Mouse (Mus musculus) midbrain, embryonic 12.5 days (tissue): ENCODE measurements around the gene Gm20388. TPM values are rescaled to one million over a fixed set of nuclear protein-coding genes. Genes with fewer than 3 reads are reported as not detected.

Experiments
- ATAC-seq: fragments of 200-750 bp; cut with Nextera tagmentation; 2 replicates; pipeline ENCODE4 v1.8.0; 2017; ENCODE audit warnings: low read depth, moderate TSS enrichment, moderate library complexity; ENCODE audit not compliant: low FRiP score
- H3K27ac ChIP-seq: fragments of 300-500 bp; sonication (generic); replicated peaks from 2 replicates; pipeline ENCODE4 v1.5.1; 2016; ENCODE audit warnings: mild to moderate bottlenecking
- H3K27me3 ChIP-seq: fragments of 300-500 bp; sonication (generic); 2 replicates; pipeline ENCODE4 v1.6.1; 2016; ENCODE audit warnings: mild to moderate bottlenecking
- H3K36me3 ChIP-seq: fragments of 300-500 bp; sonication (generic); 2 replicates; pipeline ENCODE4 v1.6.1; 2016
- H3K4me1 ChIP-seq: fragments of 300-500 bp; sonication (generic); 2 replicates; pipeline ENCODE4 v1.6.1; 2016
- H3K4me2 ChIP-seq: fragments of 300-500 bp; sonication (generic); replicated peaks from 2 replicates; pipeline ENCODE4 v1.6.1; 2016; ENCODE audit warnings: mild to moderate bottlenecking, moderate library complexity
- H3K4me3 ChIP-seq: fragments of 300-500 bp; sonication (generic); 2 replicates; pipeline ENCODE4 v1.5.1; 2016; ENCODE audit warnings: mild to moderate bottlenecking
- H3K9ac ChIP-seq: fragments of 300-500 bp; sonication (generic); replicated peaks from 2 replicates; pipeline ENCODE4 v1.6.1; 2016; ENCODE audit warnings: mild to moderate bottlenecking, moderate library complexity
- H3K9me3 ChIP-seq: fragments of 300-500 bp; sonication (generic); 2 replicates; pipeline ENCODE4 v1.6.1; 2016; ENCODE audit warnings: mild to moderate bottlenecking
- whole genome bisulfite sequencing: fragments of 180-500 bp; shearing (Covaris S2); methylation state at CpG from one replicate; pipeline ENCODE4 v1.1.7; 2016; 5-methylcytosine and 5-hydroxymethylcytosine counted together
- polyA plus RNA-seq: library from polyadenylated mRNA; unstranded; fragments of >200 nt; fragmentation: Nextera tagmentation; extraction: Ambion mirVana; gene quantifications from 2 replicates; pipeline ENCODE4 v1.2.1, GENCODE M21; 2016

Gm20388 gene
- polyA plus RNA-seq, 1 experiment from 2014 or later: not detected

DNA sequence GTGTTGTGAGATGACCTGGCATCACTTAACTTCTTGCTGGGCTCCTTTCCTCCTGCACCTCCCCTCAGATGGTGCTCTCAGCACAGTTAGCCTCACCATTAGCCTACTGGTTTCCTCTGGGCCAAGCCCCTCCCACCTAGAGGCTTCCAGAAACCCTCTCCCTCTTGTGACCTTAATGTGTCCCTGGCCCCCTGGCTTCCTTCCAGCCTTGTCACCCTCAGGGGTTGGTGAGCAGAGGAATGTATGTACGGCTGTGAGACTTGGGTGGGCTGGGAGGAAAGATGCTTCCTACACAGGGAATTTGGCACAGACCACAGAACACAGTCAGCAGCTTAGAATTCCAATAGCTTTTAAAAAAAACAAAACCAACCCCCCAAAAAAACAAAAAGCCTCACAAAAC, 1970.2 kb downstream of the Gm20388 start:
- H3K4me2 ChIP-seq: no peak overlapping the region
- H3K4me3 ChIP-seq: no peak overlapping the region
- no peaks in the 10 kb centered on the region for H3K27me3 ChIP-seq
- no peak overlapping the region for H3K9ac ChIP-seq
- H3K4me1 ChIP-seq: peaks cover 3% of the 10 kb centered on the region; the same call in 1 of the 2 replicates
- H3K36me3 ChIP-seq: peaks cover 40% of the 10 kb centered on the region
- WGBS: 89% methylated on average over 1 of the region's 1 CpGs
- no peak for ATAC-seq
- no peak overlapping the region for H3K27ac ChIP-seq
- H3K9me3 ChIP-seq: no peaks in the 10 kb centered on the region

DNA sequence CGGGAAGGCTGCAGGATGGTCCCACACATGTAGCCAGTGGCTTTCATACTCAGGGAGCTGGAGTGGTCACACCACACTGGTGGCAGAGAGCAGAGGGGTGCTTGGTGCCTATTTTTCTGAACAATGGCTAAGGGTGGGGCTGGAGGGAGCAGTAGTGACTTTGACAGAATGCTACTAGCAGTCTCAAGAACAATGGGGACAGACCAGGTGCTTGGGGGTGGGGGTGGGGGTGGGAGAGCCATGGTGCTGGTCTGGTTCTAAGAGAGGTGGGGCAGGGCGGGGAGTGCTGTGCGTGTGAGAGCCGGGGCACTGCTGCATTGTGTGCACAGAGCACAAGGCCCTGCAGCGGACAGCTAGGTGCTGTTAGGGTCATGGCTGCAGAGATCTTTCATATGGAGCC, 1971.3 kb downstream of the Gm20388 start:
- Histone ChIP-seq H3K4me3 (no peak overlapping the region), H3K4me2 (no peak overlapping the region), H3K9me3 (no peaks in the 10 kb centered on the region), H3K27me3 (no peaks in the 10 kb centered on the region), H3K4me1 (peaks cover 3% of the 10 kb centered on the region; the same call in 1 of the 2 replicates), H3K9ac (no peak overlapping the region), H3K27ac (no peak overlapping the region), H3K36me3 (peaks cover 51% of the 10 kb centered on the region)
- no peak for ATAC-seq
- WGBS: 87% methylated on average over 5 of the region's 5 CpGs

DNA sequence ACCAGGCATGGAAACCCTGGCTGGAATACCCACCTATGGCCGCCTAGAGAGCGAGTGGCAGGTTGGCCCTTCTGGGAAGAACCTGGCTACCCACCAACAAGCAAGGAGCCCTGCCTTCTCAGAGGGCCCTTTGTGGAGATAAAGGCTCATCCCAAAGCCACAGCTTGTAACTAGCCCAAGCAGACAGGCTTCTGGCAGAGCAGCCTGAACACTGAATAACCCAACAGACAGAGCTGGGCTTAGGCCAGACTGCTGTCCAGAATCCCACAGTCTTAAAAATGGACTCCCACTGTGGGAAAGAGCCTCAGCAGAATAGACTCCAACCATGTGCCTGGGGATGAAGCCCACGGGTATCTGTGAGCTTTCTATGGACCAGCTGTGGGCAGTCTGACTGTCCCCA, 1973.5 kb downstream of the Gm20388 start:
- peaks cover 62% of the 10 kb centered on the region for H3K36me3 ChIP-seq
- no peak overlapping the region for H3K4me3 ChIP-seq
- ATAC-seq: no peak
- peaks cover 3% of the 10 kb centered on the region; the same call in 1 of the 2 replicates for H3K4me1 ChIP-seq
- H3K9ac ChIP-seq: no peak overlapping the region
- H3K4me2 ChIP-seq: no peak overlapping the region
- no peaks in the 10 kb centered on the region for H3K27me3 ChIP-seq
- no peak overlapping the region for H3K27ac ChIP-seq
- no peaks in the 10 kb centered on the region for H3K9me3 ChIP-seq
- WGBS: 91% methylated on average over 3 of the region's 3 CpGs

DNA sequence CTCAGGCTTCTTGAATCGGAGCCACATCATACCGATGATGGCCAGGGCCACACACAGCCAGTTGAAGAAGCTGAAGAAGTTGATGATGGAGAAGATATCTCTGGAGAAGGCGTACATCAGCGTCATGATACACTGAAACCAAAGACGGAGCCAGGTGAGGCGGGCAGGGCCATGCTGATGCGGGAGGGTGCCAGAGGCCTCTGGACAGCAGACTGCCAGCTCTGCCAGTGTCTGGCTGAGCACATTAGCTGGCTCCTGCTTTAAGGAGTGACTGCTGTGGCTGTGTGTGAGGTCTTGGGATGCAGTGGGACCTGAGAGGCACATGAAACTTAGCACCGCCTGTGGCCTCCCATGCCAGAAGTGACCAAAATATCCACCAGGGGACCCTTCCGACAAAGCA, 1974.4 kb downstream of the Gm20388 start:
- no peak overlapping the region for H3K27ac ChIP-seq
- WGBS: 92% methylated on average over 9 of the region's 9 CpGs
- H3K9ac ChIP-seq: no peak overlapping the region
- H3K36me3 ChIP-seq: peaks cover 62% of the 10 kb centered on the region
- no peaks in the 10 kb centered on the region for H3K27me3 ChIP-seq
- no peak overlapping the region for H3K4me3 ChIP-seq
- no peaks in the 10 kb centered on the region for H3K4me1 ChIP-seq
- ATAC-seq: no peak
- H3K4me2 ChIP-seq: no peak overlapping the region
- no peaks in the 10 kb centered on the region for H3K9me3 ChIP-seq

DNA sequence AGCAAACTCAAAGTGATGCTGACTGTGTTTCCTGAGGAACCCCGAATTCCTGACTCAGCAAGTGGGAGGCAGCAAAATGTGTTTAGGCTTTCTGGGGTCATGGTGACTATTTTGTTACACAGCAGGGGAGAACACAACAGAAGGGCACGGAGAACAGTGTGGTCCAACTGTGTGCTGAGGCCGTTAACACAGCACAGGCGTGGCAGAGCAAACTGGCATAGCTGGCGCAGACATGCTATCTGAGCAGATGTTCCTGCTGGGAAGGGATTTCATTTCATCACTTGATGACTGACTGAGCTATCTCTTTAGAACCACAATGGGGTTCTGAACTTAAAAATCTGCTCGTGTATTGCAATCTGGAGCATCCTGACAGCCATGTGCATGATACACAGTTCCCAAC, 1974.8 kb downstream of the Gm20388 start:
- WGBS: 75% methylated on average over 6 of the region's 6 CpGs
- no peak overlapping the region for H3K4me3 ChIP-seq
- no peaks in the 10 kb centered on the region for H3K9me3 ChIP-seq
- H3K27ac ChIP-seq: no peak overlapping the region
- peaks cover 62% of the 10 kb centered on the region for H3K36me3 ChIP-seq
- H3K9ac ChIP-seq: no peak overlapping the region
- H3K27me3 ChIP-seq: no peaks in the 10 kb centered on the region
- no peak for ATAC-seq
- H3K4me1 ChIP-seq: no peaks in the 10 kb centered on the region
- no peak overlapping the region for H3K4me2 ChIP-seq

DNA sequence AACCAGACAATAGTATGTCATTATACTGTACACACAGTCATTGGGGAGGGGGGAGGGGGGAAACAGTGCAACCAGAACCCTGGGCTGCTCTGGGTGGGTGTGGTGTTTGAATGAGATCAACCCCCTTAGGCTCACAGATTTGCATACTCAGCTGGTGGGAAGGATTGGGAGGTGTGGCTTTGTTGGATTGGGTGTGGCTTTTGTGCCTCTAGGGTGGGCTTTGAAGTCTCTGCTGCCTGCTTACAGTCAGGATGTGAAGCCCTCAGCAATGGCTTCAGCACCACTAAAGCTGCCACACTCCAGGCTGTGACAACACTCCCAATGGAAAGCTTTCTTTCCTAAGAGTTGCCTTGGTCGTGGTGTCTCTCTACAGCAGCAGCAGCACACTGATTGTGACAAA, 1976.9 kb downstream of the Gm20388 start:
- ATAC-seq: no peak
- Histone ChIP-seq H3K9me3 (no peaks in the 10 kb centered on the region), H3K27me3 (no peaks in the 10 kb centered on the region), H3K4me3 (no peak overlapping the region), H3K27ac (no peak overlapping the region), H3K4me2 (no peak overlapping the region), H3K9ac (no peak overlapping the region), H3K4me1 (no peaks in the 10 kb centered on the region), H3K36me3 (peaks cover 52% of the 10 kb centered on the region)
- 78% methylated on average over 1 of the region's 1 CpGs for whole genome bisulfite sequencing

DNA sequence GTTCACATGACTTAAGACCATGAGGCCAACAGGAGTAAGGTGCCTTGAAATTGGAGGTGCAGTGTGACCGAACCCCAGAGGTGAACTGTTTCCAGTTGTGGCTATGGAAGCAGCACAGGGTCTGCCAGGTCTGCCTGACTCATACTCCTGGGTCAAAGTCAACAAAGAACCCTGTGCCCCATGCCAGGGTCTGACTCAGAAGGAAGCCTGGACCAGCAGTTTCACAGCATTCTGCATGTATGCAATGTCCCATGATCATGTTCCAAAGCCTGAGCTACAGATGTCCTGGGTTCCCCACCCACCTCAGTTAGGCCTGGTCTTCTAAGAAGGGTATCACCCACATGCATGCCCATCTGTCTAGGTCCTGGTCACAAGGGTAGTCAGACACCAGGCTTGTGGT, 1978.7 kb downstream of the Gm20388 start:
- Histone ChIP-seq H3K9me3 (no peaks in the 10 kb centered on the region), H3K27me3 (no peaks in the 10 kb centered on the region), H3K27ac (no peak overlapping the region), H3K9ac (no peak overlapping the region), H3K4me1 (no peaks in the 10 kb centered on the region), H3K36me3 (peaks cover 35% of the 10 kb centered on the region), H3K4me2 (no peak overlapping the region), H3K4me3 (no peak overlapping the region)
- no peak for ATAC-seq
- 95% methylated on average over 1 of the region's 1 CpGs for WGBS

DNA sequence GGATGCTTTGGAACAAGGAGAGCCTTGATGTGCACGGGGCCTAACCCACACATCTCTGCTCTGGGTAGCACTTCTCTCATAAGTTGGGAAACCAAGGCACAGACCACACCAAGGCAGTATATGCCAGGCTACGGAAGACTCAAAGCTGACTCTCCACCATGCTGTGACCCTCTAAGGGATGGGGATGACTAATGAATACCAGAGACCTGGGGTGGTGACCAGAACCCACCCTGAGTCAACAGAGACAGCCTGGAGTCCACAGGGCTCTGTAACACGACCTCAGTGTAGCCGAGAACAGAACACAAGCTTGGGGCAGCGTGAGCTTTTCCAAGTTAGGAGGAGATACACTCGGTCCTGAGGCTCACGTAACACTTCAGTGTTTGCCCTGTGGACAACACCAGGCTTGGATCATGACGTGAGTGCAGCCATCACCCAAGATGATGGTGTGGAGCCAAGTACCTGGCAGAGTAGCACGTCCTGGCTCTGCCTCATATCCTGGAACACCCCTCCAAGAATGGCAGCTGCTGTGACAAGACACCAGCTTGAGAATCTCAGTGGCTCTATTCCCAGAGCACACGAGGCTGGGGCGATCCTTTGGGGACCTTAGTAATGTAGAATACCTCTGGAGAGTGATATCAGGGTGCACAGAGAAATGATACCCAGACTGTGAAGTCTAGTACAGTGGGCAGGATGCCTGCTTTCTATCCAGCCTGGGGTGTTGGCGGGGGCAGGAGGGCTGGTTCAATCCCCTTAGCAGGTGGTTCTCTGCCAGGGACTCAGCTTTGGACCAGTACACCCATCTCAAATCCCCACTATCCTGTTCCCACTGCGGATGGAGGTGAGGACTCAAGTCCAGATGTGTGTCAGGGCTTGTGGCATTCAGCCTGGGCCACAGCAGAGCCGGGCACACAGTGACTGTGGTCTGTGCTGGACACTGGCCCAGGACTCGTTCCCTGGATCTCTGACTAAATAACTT, 1979.5 kb downstream of the Gm20388 start:
- Histone ChIP-seq H3K27ac (no peak overlapping the region), H3K4me3 (no peak overlapping the region), H3K27me3 (no peaks in the 10 kb centered on the region), H3K4me2 (no peak overlapping the region), H3K9me3 (no peaks in the 10 kb centered on the region), H3K4me1 (no peaks in the 10 kb centered on the region), H3K9ac (no peak overlapping the region), H3K36me3 (peaks cover 31% of the 10 kb centered on the region)
- 88% methylated on average over 15 of the region's 15 CpGs for WGBS
- no peak for ATAC-seq

DNA sequence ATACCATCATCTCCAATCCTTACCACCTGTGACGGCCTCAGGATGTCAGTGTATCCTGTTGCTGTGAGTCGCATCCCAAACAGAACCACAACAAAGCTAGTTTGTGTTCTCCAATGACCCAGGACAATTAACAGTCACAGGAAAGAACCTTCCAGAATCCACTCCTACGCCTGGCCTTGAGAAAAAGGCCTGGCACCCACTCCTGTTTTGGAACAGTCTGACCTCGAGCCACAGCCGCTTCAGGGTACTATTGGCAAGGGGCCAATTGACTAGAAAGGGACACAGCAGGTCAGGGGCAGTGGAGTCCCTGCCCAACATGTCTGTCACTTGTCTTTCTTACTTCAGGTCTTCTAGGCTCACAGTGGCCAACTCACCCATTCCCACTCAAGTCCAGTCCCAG, 1982.2 kb downstream of the Gm20388 start:
- Histone ChIP-seq H3K4me1 (peaks cover 19% of the 10 kb centered on the region), H3K9me3 (no peaks in the 10 kb centered on the region), H3K4me2 (no peak overlapping the region), H3K27me3 (no peaks in the 10 kb centered on the region), H3K4me3 (no peak overlapping the region), H3K36me3 (peaks cover 6% of the 10 kb centered on the region; the same call in 1 of the 2 replicates), H3K27ac (no peak overlapping the region), H3K9ac (no peak overlapping the region)
- WGBS: 90% methylated on average over 5 of the region's 5 CpGs
- no peak for ATAC-seq

DNA sequence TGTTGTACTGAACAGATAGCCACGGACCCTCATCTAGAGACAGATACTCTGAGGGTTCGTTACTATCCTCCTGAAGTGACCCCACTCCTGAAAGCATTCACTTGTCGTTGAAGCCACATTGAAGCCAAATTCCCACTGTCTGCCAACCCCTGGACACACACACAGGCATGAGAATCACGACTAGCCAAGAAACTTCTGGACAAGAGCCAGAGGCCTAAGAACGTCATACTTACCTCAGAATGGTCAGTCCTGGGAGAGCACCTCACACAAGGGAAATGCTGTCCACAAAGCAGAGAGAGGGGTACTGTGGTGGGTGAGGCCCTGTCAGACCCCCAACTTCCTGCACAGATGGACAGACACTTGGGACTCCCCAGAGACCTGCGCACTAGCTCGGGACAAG, 1985.3 kb downstream of the Gm20388 start:
- ATAC-seq: no peak
- peaks cover 39% of the 10 kb centered on the region for H3K4me1 ChIP-seq
- no peaks in the 10 kb centered on the region for H3K27me3 ChIP-seq
- 84% methylated on average over 7 of the region's 7 CpGs for WGBS
- H3K27ac ChIP-seq: no peak overlapping the region
- no peak overlapping the region for H3K4me2 ChIP-seq
- H3K36me3 ChIP-seq: 0 out of 2 replicates have a peak, but pooled peaks cover 3% of the 10 kb centered on the region
- H3K4me3 ChIP-seq: no peak overlapping the region
- H3K9me3 ChIP-seq: no peaks in the 10 kb centered on the region
- no peak overlapping the region for H3K9ac ChIP-seq

DNA sequence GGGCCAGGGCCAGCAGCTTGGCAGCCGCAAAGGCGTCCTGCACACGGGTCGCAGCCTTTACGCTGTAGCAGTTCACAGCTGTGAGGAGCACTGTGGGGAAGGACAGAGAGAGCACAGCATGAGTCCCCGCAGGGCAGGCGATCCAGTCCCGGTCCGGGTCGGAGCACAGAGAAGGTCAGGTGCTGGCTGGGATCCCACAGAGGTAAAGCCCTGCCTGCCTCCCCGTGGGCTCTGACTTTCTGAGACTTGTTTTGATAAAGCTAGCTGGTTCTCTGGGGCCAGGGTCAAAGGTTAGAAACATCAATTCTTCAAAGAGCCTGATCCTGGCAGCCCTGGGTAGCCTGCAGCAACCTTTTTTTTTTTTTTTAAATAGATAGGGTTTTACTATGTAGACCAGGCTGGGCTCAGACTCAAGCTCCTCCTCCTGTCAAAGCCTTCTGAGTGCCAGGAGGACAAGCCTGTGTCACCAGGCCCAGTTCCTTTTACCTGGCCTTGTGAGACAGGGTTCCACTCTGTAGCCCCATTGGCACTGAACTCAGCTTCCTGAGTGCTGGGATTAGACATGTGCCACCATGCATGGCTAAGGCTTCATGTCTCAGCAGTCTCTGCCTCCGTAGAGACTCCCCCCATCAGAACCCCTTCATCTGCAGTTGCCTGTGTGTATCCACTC, 1986.0 kb downstream of the Gm20388 start:
- H3K9ac ChIP-seq: no peak overlapping the region
- no peak for ATAC-seq
- H3K4me1 ChIP-seq: peaks cover 39% of the 10 kb centered on the region
- H3K27ac ChIP-seq: no peak overlapping the region
- 29% methylated on average over 12 of the region's 12 CpGs for WGBS
- no peaks in the 10 kb centered on the region for H3K9me3 ChIP-seq
- H3K4me2 ChIP-seq: no peak overlapping the region
- H3K4me3 ChIP-seq: no peak overlapping the region
- 0 out of 2 replicates have a peak, but pooled peaks cover 3% of the 10 kb centered on the region for H3K36me3 ChIP-seq
- H3K27me3 ChIP-seq: no peaks in the 10 kb centered on the region

DNA sequence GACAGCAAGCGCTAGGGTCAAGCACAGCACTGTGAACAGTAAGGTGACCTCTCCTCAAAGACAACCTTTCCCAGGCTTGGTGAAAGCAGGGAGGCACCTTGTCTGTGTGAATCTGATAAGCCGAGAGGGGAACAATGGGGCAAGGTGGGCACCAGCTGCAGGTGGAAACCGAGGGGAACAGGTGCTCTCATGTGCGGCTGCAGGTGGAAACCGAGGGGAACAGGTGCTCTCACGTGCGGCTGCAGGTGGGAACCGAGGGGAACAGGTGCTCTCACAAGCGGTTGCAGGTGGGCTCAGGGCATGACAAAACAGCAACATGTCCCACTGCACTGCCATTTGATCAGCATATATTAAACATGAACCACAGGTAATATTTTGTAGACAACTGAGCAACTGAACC, 1986.6 kb downstream of the Gm20388 start:
- H3K4me2 ChIP-seq: no peak overlapping the region
- no peak overlapping the region for H3K27ac ChIP-seq
- H3K36me3 ChIP-seq: 0 out of 2 replicates have a peak, but pooled peaks cover 3% of the 10 kb centered on the region
- no peak overlapping the region for H3K4me3 ChIP-seq
- H3K4me1 ChIP-seq: peaks cover 39% of the 10 kb centered on the region
- no peaks in the 10 kb centered on the region for H3K9me3 ChIP-seq
- H3K9ac ChIP-seq: no peak overlapping the region
- H3K27me3 ChIP-seq: no peaks in the 10 kb centered on the region
- no peak for ATAC-seq
- WGBS: 81% methylated on average over 9 of the region's 9 CpGs
